Mouse (Mus musculus) small intestine, adult 2 months (tissue): ENCODE results near the gene Slc4a1.
"Not testable (repeated sequence)": the region's sequence is repeated elsewhere in the genome, so short reads cannot be mapped to it uniquely, and the experiment has no call there.

ENCODE experiments used
- CTCF ChIP-seq: fragments of 200-500 bp; IDR thresholded peaks from 2 replicates; pipeline ENCODE4 v1.5.1; 2012; ENCODE audit warnings: low read depth, mild to moderate bottlenecking, control low read depth, inconsistent platforms, low read length, moderate library complexity, mixed read lengths; ENCODE audit not compliant: insufficient replicate concordance, insufficient read length; ENCODE audit errors: extremely low read depth
- POLR2A ChIP-seq: fragments of 200-500 bp; IDR thresholded peaks from 2 replicates; pipeline ENCODE4 v1.6.1; 2012; ENCODE audit warnings: low read depth, mild to moderate bottlenecking, control low read depth, inconsistent platforms, low read length, moderate library complexity

DNA sequence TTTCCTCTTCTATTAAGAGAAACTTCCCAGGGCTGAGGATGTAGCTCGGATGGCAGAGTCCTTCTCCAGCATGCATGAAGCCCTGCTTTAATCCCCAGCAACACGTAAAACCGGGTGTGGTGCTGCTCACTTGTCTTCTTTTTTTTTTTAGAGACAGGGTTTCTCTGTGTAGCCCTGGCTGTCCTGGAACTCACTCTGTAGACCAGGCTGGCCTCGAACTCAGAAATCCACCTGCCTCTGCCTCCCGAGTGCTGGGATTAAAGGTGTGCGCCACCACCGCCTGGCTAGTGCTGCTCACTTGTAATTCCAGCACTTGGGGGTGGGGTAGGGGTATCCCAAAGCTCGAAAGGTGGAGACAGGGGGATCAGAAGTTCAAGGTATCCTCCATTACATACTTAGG is at the start of gene Slc4a1:
- TF ChIP-seq CTCF, POLR2A: not testable (repeated sequence)
